Mouse (Mus musculus) frontal cortex, adult 2 months (tissue): ENCODE measurements around the gene Mesp1. TPM values are rescaled to one million over a fixed set of nuclear protein-coding genes. Genes with fewer than 3 reads are reported as not detected.
A peak's percentile ranks its signal among the peaks of the same experiment; 100 is the strongest.

ENCODE experiments used
- DNase-seq, 2 experiments: peaks; one replicate each; pipeline ENCODE4 v3.0.0; 2022; ENCODE audit warnings: low spot score in 1 of 2; ENCODE audit errors: extremely low spot score in 1 of 2
- polyA plus RNA-seq: library from polyadenylated mRNA; depleted of rRNA; stranded (reverse); fragments of >200 nt; gene quantifications from 2 replicates; pipeline ENCODE4 v1.2.3, GENCODE M21; 2012; rRNA removed

Gene Mesp1
- polyA plus RNA-seq, 1 experiment: 0.16 TPM

- DNase-seq: peak; percentile 69 to 82
Measured at GRCm38 (mm10) chr7:79742659-79743536, 50.7 kb downstream of the Mesp1 start, which contains the start of the genes Pex11a and Wdr93. Gene Pex11a, minus strand, starts transcription at chr7:79743131. Gene Wdr93, plus strand, starts transcription at chr7:79743163.

GRCm38 (mm10) chr7:79742277-79742658 lies 51.3 kb downstream of the Mesp1 start:
- DNase-seq: no peak

Other genes with a start within 250 kb of the Mesp1 start
- gene Rhcg, start 176.1 kb downstream of the Mesp1 start, polyA plus RNA-seq: 4.6 and 5.5 TPM in 2 replicates
- gene Ticrr, start 133.6 kb downstream of the Mesp1 start, polyA plus RNA-seq: 0.13 and 0.18 TPM in 2 replicates
- gene Kif7, start 78.1 kb downstream of the Mesp1 start, polyA plus RNA-seq: 3.2 and 3.8 TPM in 2 replicates
- 0.14 and 0.25 TPM in 2 replicates for gene Plin1, start 60.9 kb downstream of the Mesp1 start, polyA plus RNA-seq
- 19.1 and 19.2 TPM in 2 replicates for gene Pex11a, start 50.7 kb downstream of the Mesp1 start, polyA plus RNA-seq
- gene Wdr93, start 50.6 kb downstream of the Mesp1 start, polyA plus RNA-seq: 0.10 and 0.34 TPM in 2 replicates
- gene Mesp2, start 16.9 kb upstream of the Mesp1 start, polyA plus RNA-seq: 0.78 and 0.88 TPM in 2 replicates
- 5.4 and 5.9 TPM in 2 replicates for gene Anpep, start 67.3 kb upstream of the Mesp1 start, polyA plus RNA-seq
- 41.9 and 43.5 TPM in 2 replicates for gene Ap3s2, start 126.9 kb upstream of the Mesp1 start, polyA plus RNA-seq
- gene Arpin, start 141.6 kb upstream of the Mesp1 start, polyA plus RNA-seq: 14.7 and 16.8 TPM in 2 replicates
- 19.5 and 20.2 TPM in 2 replicates for gene Zfp710, start 231.0 kb upstream of the Mesp1 start, polyA plus RNA-seq